Mouse (Mus musculus): ENCODE results near the gene Macf1. TPM values are rescaled to one million over a fixed set of nuclear protein-coding genes. Genes with fewer than 3 reads are reported as not detected.
A peak's percentile ranks its signal among the peaks of the same experiment; 100 is the strongest.

The Macf1 gene
- polyA plus RNA-seq, 1 experiment, result 60.4 TPM

DNA sequence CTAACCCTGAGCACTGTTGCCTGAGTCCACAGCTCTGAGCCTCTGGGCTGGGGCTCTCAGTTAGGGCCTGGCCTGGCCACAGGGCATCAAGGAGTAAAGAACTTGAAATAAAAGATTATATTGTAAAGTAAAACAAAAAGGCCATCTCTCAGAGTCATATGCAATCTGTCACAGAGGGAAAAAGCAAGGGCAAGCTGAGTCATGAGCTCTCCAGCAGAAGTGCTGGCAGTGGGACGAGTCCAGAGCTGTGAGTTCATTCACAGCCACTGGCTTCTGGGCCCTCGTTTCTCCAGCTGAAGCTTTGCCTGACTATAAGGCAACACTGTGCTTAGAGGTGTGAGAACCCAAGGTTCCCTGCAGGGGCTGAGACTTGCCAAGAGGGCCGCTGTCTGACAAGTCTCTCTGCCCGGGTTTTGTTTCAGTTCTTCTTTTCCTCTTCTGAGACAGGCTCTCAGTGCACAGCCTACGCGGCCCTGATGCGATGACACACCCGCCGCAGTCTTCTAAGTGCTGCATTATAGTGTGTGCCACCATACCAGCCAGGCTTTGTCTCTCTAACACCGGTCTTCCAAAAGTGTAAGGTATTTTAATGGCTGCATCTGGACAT is 330.8 kb downstream of the Macf1 start:
- no peaks in the 10 kb centered on the region for H3K27me3 ChIP-seq (ENCODE audit: control insufficient read depth, insufficient read depth, insufficient read length)
- H3K36me3 ChIP-seq (ENCODE audit: control insufficient read depth, insufficient read depth), result peaks cover 97% of the 10 kb centered on the region
- no peak overlapping the region for H3ac ChIP-seq (ENCODE audit: control insufficient read depth, insufficient read length, low read depth)
- no peak overlapping the region for H3K4me3 ChIP-seq (ENCODE audit: insufficient read depth, poor library complexity, severe bottlenecking)
- no peaks in the 10 kb centered on the region for H3K79me3 ChIP-seq (ENCODE audit: low read depth)
- H3K79me2 ChIP-seq (ENCODE audit: control insufficient read depth, insufficient read depth), result no peaks in the 10 kb centered on the region
- TF ChIP-seq CTCF (IDR thresholded peaks at IDR 0.05; ENCODE audit: control insufficient read depth, insufficient read depth, insufficient read length) (no peak), USF1 (IDR thresholded peaks at IDR 0.05; ENCODE audit: low read depth) (no peak), MYOG (IDR thresholded peaks at IDR 0.05; ENCODE audit: control insufficient read depth, extremely low read depth, insufficient read length) (no peak), MAX (IDR thresholded peaks at IDR 0.05) (no peak), FOSL1 (IDR thresholded peaks at IDR 0.05; ENCODE audit: insufficient read depth, low read length, poor library complexity, severe bottlenecking) (no peak), CEBPB (IDR thresholded peaks at IDR 0.05; ENCODE audit: low read depth) (no peak), MYOD1 (IDR thresholded peaks at IDR 0.05; ENCODE audit: control insufficient read depth, insufficient read length, low read depth) (no peak)

DNA sequence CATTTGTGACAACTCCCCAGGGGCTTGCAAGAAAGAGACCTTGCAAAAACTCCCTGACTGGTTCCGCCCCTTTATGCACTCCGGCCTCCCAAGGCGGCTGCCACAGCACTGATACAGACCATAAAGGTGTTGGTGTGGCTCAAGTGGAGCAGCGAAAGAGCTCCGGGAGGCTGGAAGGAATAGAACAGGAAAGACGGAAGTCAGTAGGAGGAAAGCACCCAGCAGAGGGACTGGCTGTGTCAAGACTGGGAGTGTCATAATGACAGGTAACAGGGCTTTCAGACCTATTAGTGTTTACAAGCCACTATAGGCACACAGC is 340.7 kb downstream of the Macf1 start:
- Histone ChIP-seq H3K4me3 (ENCODE audit: insufficient read depth, poor library complexity, severe bottlenecking) (no peak overlapping the region), H3K27me3 (ENCODE audit: control insufficient read depth, insufficient read depth, insufficient read length) (no peaks in the 10 kb centered on the region)
- TF ChIP-seq USF1 (IDR thresholded peaks at IDR 0.05; ENCODE audit: low read depth) (no peak), CEBPB (IDR thresholded peaks at IDR 0.05; ENCODE audit: low read depth) (no peak), FOSL1 (IDR thresholded peaks at IDR 0.05; ENCODE audit: insufficient read depth, low read length, poor library complexity, severe bottlenecking) (no peak), MYOG (IDR thresholded peaks at IDR 0.05; ENCODE audit: control insufficient read depth, extremely low read depth, insufficient read length) (no peak), MYOD1 (IDR thresholded peaks at IDR 0.05; ENCODE audit: control insufficient read depth, insufficient read length, low read depth) (no peak), MAX (IDR thresholded peaks at IDR 0.05) (no peak), CTCF (IDR thresholded peaks at IDR 0.05; ENCODE audit: control insufficient read depth, insufficient read depth, insufficient read length) (no peak)

DNA sequence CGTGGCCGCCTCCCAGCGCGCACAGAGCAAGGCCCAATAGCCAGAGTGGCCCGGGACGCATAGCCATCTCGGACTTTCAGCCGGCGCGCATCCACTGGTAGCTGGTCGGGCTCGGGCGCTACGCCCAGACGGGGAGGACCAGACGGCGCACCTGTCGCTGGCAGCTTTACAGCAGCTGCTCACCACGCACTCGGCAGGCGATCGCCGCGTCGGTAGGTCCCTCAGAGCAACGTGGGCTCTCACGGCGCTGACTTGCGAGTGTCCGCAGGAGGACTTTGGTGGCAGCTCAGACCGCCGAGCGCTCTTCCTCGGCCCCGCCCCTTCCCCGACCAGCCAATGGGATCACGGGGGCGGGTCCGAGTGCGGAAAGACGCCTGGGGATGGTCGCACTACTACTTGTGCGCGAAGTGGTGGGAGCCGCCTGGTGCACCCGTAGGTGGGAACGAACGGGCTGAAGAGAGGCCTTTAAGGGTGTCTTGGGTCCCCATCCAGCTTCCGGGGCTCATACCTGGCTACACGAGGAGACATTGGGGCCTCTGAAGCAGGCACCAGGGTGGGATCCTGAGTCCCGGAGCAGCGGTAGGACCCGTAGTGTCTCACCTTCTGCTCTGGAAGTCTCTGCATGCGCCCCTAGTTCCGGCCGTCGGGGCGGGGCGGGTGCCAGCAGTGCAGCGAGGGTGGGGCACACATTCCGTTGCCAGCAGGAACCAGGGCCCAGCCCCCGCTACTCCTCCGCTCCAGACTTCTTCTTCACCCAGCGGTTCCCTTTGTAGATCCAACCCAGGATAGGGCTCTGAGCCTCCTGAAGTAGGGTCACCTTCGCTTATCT is 341.3 kb downstream of the Macf1 start, which contains the start of gene Bmp8a:
Gene Bmp8a (minus strand): TSS at position 611 of the 829 bp plus-strand sequence.
- Histone ChIP-seq H3K79me2 (ENCODE audit: control insufficient read depth, insufficient read depth) (no peaks in the 10 kb centered on the region), H3ac (ENCODE audit: control insufficient read depth, insufficient read length, low read depth) (peak within 1 kb of the TSS; percentile 62), H3K79me3 (ENCODE audit: low read depth) (no peaks in the 10 kb centered on the region), H3K4me3 (ENCODE audit: insufficient read depth, poor library complexity, severe bottlenecking) (no peak within 1 kb of the TSS), H3K27me3 (ENCODE audit: control insufficient read depth, insufficient read depth, insufficient read length) (no peaks in the 10 kb centered on the region), H3K36me3 (ENCODE audit: control insufficient read depth, insufficient read depth) (no peaks in the 10 kb centered on the region)
- peak; percentile 44 for TF ChIP-seq MYOD1 (IDR thresholded peaks at IDR 0.05; ENCODE audit: control insufficient read depth, insufficient read length, low read depth)
- TF ChIP-seq USF1 (IDR thresholded peaks at IDR 0.05; ENCODE audit: low read depth), result no peak
- TF ChIP-seq CTCF (IDR thresholded peaks at IDR 0.05; ENCODE audit: control insufficient read depth, insufficient read depth, insufficient read length), result no peak

More for the DNA sequence above, 340.7 kb downstream of the Macf1 start:
- Histone ChIP-seq H3K79me3 (ENCODE audit: low read depth) (no peaks in the 10 kb centered on the region), H3ac (ENCODE audit: control insufficient read depth, insufficient read length, low read depth) (no peak overlapping the region), H3K36me3 (ENCODE audit: control insufficient read depth, insufficient read depth) (peaks cover under 1% of the 10 kb centered on the region), H3K79me2 (ENCODE audit: control insufficient read depth, insufficient read depth) (no peaks in the 10 kb centered on the region)

DNA sequence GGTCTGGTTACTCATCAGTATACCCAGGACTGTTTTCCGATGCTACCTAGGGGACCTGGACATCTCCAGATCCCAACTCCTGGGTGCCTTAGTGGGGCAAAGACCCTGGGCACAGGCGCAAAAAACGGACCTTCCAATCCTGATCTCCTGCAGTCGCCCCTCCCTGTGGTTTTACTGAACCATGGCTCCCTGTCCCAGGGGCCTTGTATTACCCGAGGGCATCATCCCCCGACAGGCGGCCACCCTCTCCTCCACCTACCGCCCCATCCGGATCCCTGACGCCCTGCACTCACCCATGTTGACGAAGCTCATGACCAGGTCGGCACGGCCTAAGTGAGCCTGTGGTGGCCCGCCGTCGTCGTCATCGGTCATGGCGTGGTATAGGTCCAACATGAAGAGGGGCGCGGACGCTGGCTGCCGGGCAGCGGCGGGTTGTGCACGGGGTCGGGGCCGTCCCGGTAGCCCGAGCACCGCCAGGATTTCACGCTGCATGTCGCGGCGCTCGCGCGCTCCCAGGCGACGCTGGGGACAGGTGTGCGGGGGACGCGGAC is 342.0 kb downstream of the Macf1 start:
- Histone ChIP-seq H3K27me3 (ENCODE audit: control insufficient read depth, insufficient read depth, insufficient read length) (no peaks in the 10 kb centered on the region), H3K4me3 (ENCODE audit: insufficient read depth, poor library complexity, severe bottlenecking) (no peak overlapping the region), H3K79me2 (ENCODE audit: control insufficient read depth, insufficient read depth) (no peaks in the 10 kb centered on the region), H3K36me3 (ENCODE audit: control insufficient read depth, insufficient read depth) (no peaks in the 10 kb centered on the region), H3ac (ENCODE audit: control insufficient read depth, insufficient read length, low read depth) (no peak overlapping the region), H3K79me3 (ENCODE audit: low read depth) (no peaks in the 10 kb centered on the region)
- no peak for TF ChIP-seq CEBPB (IDR thresholded peaks at IDR 0.05; ENCODE audit: low read depth)
- no peak for TF ChIP-seq USF1 (IDR thresholded peaks at IDR 0.05; ENCODE audit: low read depth)
- no peak for TF ChIP-seq CTCF (IDR thresholded peaks at IDR 0.05; ENCODE audit: control insufficient read depth, insufficient read depth, insufficient read length)
- no peak for TF ChIP-seq MYOG (IDR thresholded peaks at IDR 0.05; ENCODE audit: control insufficient read depth, extremely low read depth, insufficient read length)
- no peak for TF ChIP-seq MYOD1 (IDR thresholded peaks at IDR 0.05; ENCODE audit: control insufficient read depth, insufficient read length, low read depth)
- TF ChIP-seq MAX (IDR thresholded peaks at IDR 0.05), result no peak
- TF ChIP-seq FOSL1 (IDR thresholded peaks at IDR 0.05; ENCODE audit: insufficient read depth, low read length, poor library complexity, severe bottlenecking), result no peak

GRCm38 (mm10) chr4:123340232-123340631 is 343.9 kb downstream of the Macf1 start:
- H3K79me3 ChIP-seq (ENCODE audit: low read depth), result no peaks in the 10 kb centered on the region

More at GRCm38 (mm10) chr4:123340232-123340631, 343.9 kb downstream of the Macf1 start:
- H3K4me3 ChIP-seq (ENCODE audit: insufficient read depth, poor library complexity, severe bottlenecking), result no peak overlapping the region
- no peak for TF ChIP-seq MYOG (IDR thresholded peaks at IDR 0.05; ENCODE audit: control insufficient read depth, extremely low read depth, insufficient read length)
- TF ChIP-seq USF1 (IDR thresholded peaks at IDR 0.05; ENCODE audit: low read depth), result no peak
- TF ChIP-seq CEBPB (IDR thresholded peaks at IDR 0.05; ENCODE audit: low read depth), result peak; percentile 27
- TF ChIP-seq FOSL1 (IDR thresholded peaks at IDR 0.05; ENCODE audit: insufficient read depth, low read length, poor library complexity, severe bottlenecking), result no peak
- no peaks in the 10 kb centered on the region for H3K27me3 ChIP-seq (ENCODE audit: control insufficient read depth, insufficient read depth, insufficient read length)
- no peaks in the 10 kb centered on the region for H3K36me3 ChIP-seq (ENCODE audit: control insufficient read depth, insufficient read depth)
- no peaks in the 10 kb centered on the region for H3K79me2 ChIP-seq (ENCODE audit: control insufficient read depth, insufficient read depth)
- no peak overlapping the region for H3ac ChIP-seq (ENCODE audit: control insufficient read depth, insufficient read length, low read depth)
